Mouse (Mus musculus) midbrain, embryonic 16.5 days (tissue): Measurements from ENCODE around the gene Bdkrb1. TPM values are rescaled to one million over a fixed set of nuclear protein-coding genes. Genes with fewer than 3 reads are reported as not detected.

ENCODE experiments used
- ATAC-seq: fragments of 200-750 bp; cut with Nextera tagmentation; 2 replicates; pipeline ENCODE4 v1.8.0; 2017; ENCODE audit warnings: moderate TSS enrichment
- H3K27ac ChIP-seq: fragments of 300-500 bp; sonication (generic); 2 replicates; pipeline ENCODE4 v1.5.1; 2014; ENCODE audit warnings: mild to moderate bottlenecking, low read length, mixed read lengths
- H3K27me3 ChIP-seq: fragments of 300-500 bp; sonication (generic); 2 replicates; pipeline ENCODE4 v1.6.1; 2014; ENCODE audit warnings: low read depth, low read length, mixed read lengths; ENCODE audit not compliant: control insufficient read depth, insufficient read depth
- H3K36me3 ChIP-seq: fragments of 300-500 bp; sonication (generic); 2 replicates; pipeline ENCODE4 v1.6.1; 2014; ENCODE audit warnings: mild to moderate bottlenecking, low read length, moderate library complexity, mixed read lengths; ENCODE audit not compliant: control insufficient read depth, insufficient read depth
- H3K4me1 ChIP-seq: fragments of 300-500 bp; sonication (generic); 2 replicates; pipeline ENCODE4 v1.6.1; 2014; ENCODE audit warnings: mild to moderate bottlenecking, low read length, mixed read lengths; ENCODE audit not compliant: control insufficient read depth, insufficient read depth
- H3K4me2 ChIP-seq: fragments of 300-500 bp; sonication (generic); 2 replicates; pipeline ENCODE4 v1.6.1; 2014; ENCODE audit warnings: mild to moderate bottlenecking, low read length, mixed read lengths
- H3K4me3 ChIP-seq: fragments of 300-500 bp; sonication (generic); 2 replicates; pipeline ENCODE4 v1.5.1; 2014; ENCODE audit warnings: low read depth, mild to moderate bottlenecking, low read length, moderate library complexity, mixed read lengths
- H3K9ac ChIP-seq: fragments of 300-500 bp; sonication (generic); 2 replicates; pipeline ENCODE4 v1.6.1; 2014; ENCODE audit warnings: low read depth, low read length, mixed read lengths
- H3K9me3 ChIP-seq: fragments of 300-500 bp; sonication (generic); replicated peaks from 2 replicates; pipeline ENCODE4 v1.6.1; 2014; ENCODE audit warnings: mild to moderate bottlenecking, low read length, mixed read lengths; ENCODE audit not compliant: control insufficient read depth, poor library complexity, severe bottlenecking
- WGBS: fragments of 180-500 bp; shearing (Covaris S2); extraction: QIAGEN DNeasy Blood & Tissue Kit; methylation state at CpG from one replicate; pipeline ENCODE4 v1.1.7; 2014; 5-methylcytosine and 5-hydroxymethylcytosine counted together
- polyA plus RNA-seq: library from polyadenylated mRNA; unstranded; fragments of >200 nt; fragmentation: Nextera tagmentation; extraction: Ambion mirVana; gene quantifications from 2 replicates; pipeline ENCODE4 v1.2.1, GENCODE M21; 2015

Bdkrb1 gene
- polyA plus RNA-seq, 1 experiment from 2014 or later, result 0.14 TPM

- Histone ChIP-seq H3K9ac (peak overlapping the region; percentile 42; the same call in 1 of the 2 replicates), H3K27me3 (peaks cover 24% of the 10 kb centered on the region), H3K4me3 (peak overlapping the region; percentile 37), H3K4me2 (peak overlapping the region; percentile 86), H3K9me3 (no peaks in the 10 kb centered on the region), H3K36me3 (no peaks in the 10 kb centered on the region), H3K27ac (no peak overlapping the region), H3K4me1 (peaks cover 18% of the 10 kb centered on the region)
- ATAC-seq, result no peak
- 7% methylated on average over 25 of the region's 25 CpGs for WGBS
These were observed 39.1 kb upstream of the Bdkrb1 start for GRCm38 (mm10) chr12:105563726-105564275.

GRCm38 (mm10) chr12:105565221-105565620 lies 37.7 kb upstream of the Bdkrb1 start:
- ATAC-seq, result no peak

GRCm38 (mm10) chr12:105571867-105572266 lies 31.0 kb upstream of the Bdkrb1 start:
- ATAC-seq, result no peak
- no peaks in the 10 kb centered on the region for H3K27me3 ChIP-seq
- H3K9me3 ChIP-seq, result no peaks in the 10 kb centered on the region
- no peak overlapping the region for H3K9ac ChIP-seq
- 65% methylated on average over 3 of the region's 3 CpGs for whole genome bisulfite sequencing
- H3K4me1 ChIP-seq, result no peaks in the 10 kb centered on the region
- no peak overlapping the region for H3K27ac ChIP-seq
- H3K4me3 ChIP-seq, result no peak overlapping the region
- H3K36me3 ChIP-seq, result no peaks in the 10 kb centered on the region
- no peak overlapping the region for H3K4me2 ChIP-seq

More at GRCm38 (mm10) chr12:105565221-105565620, 37.7 kb upstream of the Bdkrb1 start:
- Histone ChIP-seq H3K4me2 (no peak overlapping the region), H3K4me3 (no peak overlapping the region), H3K4me1 (peaks cover 18% of the 10 kb centered on the region), H3K27ac (no peak overlapping the region), H3K27me3 (peaks cover 24% of the 10 kb centered on the region), H3K36me3 (no peaks in the 10 kb centered on the region), H3K9me3 (no peaks in the 10 kb centered on the region), H3K9ac (no peak overlapping the region)
- WGBS, result 81% methylated on average over 5 of the region's 5 CpGs

GRCm38 (mm10) chr12:105572622-105573021 lies 30.3 kb upstream of the Bdkrb1 start:
- H3K9me3 ChIP-seq, result no peaks in the 10 kb centered on the region
- no peak overlapping the region for H3K27ac ChIP-seq
- H3K27me3 ChIP-seq, result no peaks in the 10 kb centered on the region
- H3K4me2 ChIP-seq, result no peak overlapping the region
- H3K4me1 ChIP-seq, result no peaks in the 10 kb centered on the region
- no peak overlapping the region for H3K9ac ChIP-seq
- WGBS, result 69% methylated on average over 2 of the region's 2 CpGs
- H3K4me3 ChIP-seq, result no peak overlapping the region
- ATAC-seq, result no peak
- H3K36me3 ChIP-seq, result no peaks in the 10 kb centered on the region

- no peak for ATAC-seq
- H3K4me3 ChIP-seq, result no peak overlapping the region
These were observed 28.5 kb upstream of the Bdkrb1 start for GRCm38 (mm10) chr12:105574356-105574755.

GRCm38 (mm10) chr12:105580490-105580889 lies 22.4 kb upstream of the Bdkrb1 start:
- WGBS, result 78% methylated on average over 17 of the region's 17 CpGs
- Histone ChIP-seq H3K36me3 (no peaks in the 10 kb centered on the region), H3K9me3 (no peaks in the 10 kb centered on the region), H3K4me3 (no peak overlapping the region), H3K4me1 (peaks cover 3% of the 10 kb centered on the region; the same call in 1 of the 2 replicates), H3K27ac (no peak overlapping the region), H3K9ac (no peak overlapping the region), H3K4me2 (no peak overlapping the region), H3K27me3 (no peaks in the 10 kb centered on the region)
- ATAC-seq, result no peak

More at GRCm38 (mm10) chr12:105574356-105574755, 28.5 kb upstream of the Bdkrb1 start:
- Histone ChIP-seq H3K9ac (no peak overlapping the region), H3K27ac (no peak overlapping the region), H3K4me2 (no peak overlapping the region), H3K27me3 (no peaks in the 10 kb centered on the region), H3K4me1 (no peaks in the 10 kb centered on the region), H3K9me3 (no peaks in the 10 kb centered on the region), H3K36me3 (no peaks in the 10 kb centered on the region)
- 95% methylated on average over 4 of the region's 4 CpGs for WGBS

- peaks cover 3% of the 10 kb centered on the region; the same call in 1 of the 2 replicates for H3K4me1 ChIP-seq
- H3K27me3 ChIP-seq, result no peaks in the 10 kb centered on the region
- H3K9ac ChIP-seq, result no peak overlapping the region
- WGBS, result 51% methylated on average over 9 of the region's 9 CpGs
- H3K36me3 ChIP-seq, result no peaks in the 10 kb centered on the region
- no peak for ATAC-seq
- no peaks in the 10 kb centered on the region for H3K9me3 ChIP-seq
- no peak overlapping the region for H3K4me2 ChIP-seq
- H3K4me3 ChIP-seq, result no peak overlapping the region
- H3K27ac ChIP-seq, result no peak overlapping the region
These were observed 20.4 kb upstream of the Bdkrb1 start for GRCm38 (mm10) chr12:105582486-105582885.

GRCm38 (mm10) chr12:105583484-105583883 lies 19.4 kb upstream of the Bdkrb1 start:
- Histone ChIP-seq H3K4me1 (peaks cover 3% of the 10 kb centered on the region; the same call in 1 of the 2 replicates), H3K27me3 (no peaks in the 10 kb centered on the region), H3K4me2 (no peak overlapping the region), H3K9ac (no peak overlapping the region), H3K27ac (no peak overlapping the region), H3K4me3 (no peak overlapping the region), H3K36me3 (no peaks in the 10 kb centered on the region), H3K9me3 (no peaks in the 10 kb centered on the region)
- 13% methylated on average over 2 of the region's 2 CpGs for WGBS
- ATAC-seq, result no peak

- no peaks in the 10 kb centered on the region for H3K36me3 ChIP-seq
- ATAC-seq, result no peak
- peaks cover 3% of the 10 kb centered on the region; the same call in 1 of the 2 replicates for H3K4me1 ChIP-seq
- no peak overlapping the region for H3K4me2 ChIP-seq
- WGBS, result 16% methylated on average over 12 of the region's 12 CpGs
- H3K9ac ChIP-seq, result no peak overlapping the region
- H3K27ac ChIP-seq, result no peak overlapping the region
- no peaks in the 10 kb centered on the region for H3K9me3 ChIP-seq
- no peak overlapping the region for H3K4me3 ChIP-seq
- no peaks in the 10 kb centered on the region for H3K27me3 ChIP-seq
These were observed 18.0 kb upstream of the Bdkrb1 start for GRCm38 (mm10) chr12:105584851-105585250.
